Mouse (Mus musculus): ENCODE measurements around the gene Slc30a2.

The Slc30a2 gene

DNA sequence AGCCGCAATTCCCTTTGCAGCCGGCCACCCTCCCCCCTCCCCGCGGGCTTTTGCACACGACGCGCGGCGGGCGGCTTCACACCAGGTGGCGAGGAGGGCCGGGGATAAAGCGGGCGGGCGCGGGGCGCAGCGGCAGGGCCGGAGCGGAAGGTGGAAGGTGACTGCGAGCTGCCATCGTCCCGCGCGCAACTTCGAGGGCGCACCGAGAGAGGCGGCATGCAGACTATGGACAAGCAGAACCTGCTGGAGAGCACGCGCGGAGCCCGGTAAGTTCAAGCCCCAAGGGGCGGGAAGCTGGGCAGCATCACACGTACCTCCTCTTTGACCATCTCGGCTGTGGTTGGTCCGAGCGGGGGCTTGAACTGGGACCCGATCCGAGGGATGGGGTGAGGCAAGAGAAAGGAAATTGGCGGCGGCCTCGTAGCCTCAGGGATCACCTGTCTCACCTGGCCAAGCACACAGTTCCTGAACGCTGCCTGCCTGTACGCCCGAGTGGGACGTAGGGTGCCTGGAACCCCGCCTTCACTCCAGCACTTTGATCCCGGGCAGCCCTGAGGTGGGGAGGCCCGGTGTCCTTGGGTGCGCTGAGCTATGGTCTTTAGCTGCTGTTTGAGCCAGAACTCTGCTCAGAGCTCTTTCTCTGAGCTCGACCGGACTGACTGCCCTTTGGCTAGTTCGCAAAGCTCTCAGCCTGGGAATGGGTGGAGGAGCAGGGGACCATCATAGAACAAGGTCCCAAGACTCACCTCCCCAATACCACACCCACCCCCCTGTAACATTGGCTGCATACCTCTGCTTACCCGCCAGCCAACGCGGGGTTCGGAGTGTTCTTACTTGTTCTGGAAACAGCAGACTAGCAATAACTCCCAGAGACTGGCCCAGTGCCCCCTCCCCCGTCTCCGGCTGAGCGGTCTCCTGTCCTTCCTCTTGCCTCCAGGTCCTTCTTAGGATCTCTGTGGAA is at the start of gene Slc30a2:
Gene Slc30a2, plus strand, starts transcription at position 111 of the 961 bp plus-strand sequence.
- DNase-seq (ENCODE audit: low read depth), result no peak

DNA sequence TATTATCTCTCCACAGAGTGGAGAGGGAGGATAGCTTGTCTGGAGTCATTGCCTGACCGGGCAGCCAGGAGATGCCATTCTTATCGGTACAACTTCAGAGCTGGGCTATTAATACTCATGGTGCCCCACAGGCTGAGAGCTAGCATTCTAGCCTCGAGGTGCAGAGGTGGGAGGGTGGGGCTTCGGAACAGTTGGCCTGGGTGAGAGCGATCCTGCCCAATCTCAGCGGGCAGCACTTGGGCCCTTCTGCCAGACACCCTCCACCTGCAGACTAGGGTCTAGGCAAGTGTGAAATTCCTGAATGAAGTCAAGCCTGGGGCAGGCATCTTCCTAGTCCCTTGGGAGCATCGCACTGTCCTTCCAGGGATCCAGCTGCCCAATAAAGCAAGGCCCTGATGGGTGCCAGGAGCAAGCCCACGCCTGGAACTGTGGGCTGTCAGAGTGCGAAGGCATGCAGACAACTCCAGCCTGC is 49.3 kb upstream of the Slc30a2 start:
- no peak for DNase-seq (ENCODE audit: low read depth)

DNA sequence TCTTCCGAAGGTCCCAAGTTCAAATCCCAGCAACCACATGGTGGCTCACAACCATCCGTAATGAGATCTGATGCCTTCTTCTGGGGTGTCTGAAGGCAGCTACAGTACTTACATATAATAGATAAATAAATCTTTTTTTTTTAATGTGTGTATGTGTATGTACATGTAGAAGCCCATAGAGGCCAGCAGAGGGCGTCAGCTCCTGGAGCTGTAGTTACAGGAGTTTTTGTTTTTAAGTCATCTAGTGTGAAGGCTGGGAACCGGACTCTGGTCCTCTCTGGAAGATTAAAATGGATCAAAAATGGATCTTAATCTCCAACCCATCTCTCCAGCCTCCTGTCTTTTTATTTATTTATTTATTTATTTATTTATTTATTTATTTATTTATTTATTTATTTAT is 46.9 kb upstream of the Slc30a2 start:
- peak; percentile 55 for DNase-seq (ENCODE audit: low read depth)

DNA sequence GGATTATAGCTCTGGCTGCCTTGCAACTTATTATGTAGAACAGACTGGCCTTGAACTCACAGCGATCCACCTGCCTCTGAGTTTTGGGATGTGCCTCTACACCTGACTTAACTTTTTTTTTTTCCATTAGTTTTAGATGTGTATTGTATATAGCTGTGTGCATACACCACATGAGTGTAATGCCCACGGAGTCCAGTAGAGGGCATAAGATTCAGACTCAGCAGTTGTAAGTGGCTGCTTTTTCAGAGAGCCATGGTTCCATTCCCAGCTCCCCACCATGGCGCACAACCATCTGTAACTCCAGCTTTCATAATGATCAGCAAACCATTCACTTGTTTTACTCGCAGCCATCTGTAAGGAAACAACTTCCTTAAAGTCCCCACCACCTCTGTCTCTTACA is 46.5 kb upstream of the Slc30a2 start:
- DNase-seq (ENCODE audit: low read depth), result peak; percentile 31

DNA sequence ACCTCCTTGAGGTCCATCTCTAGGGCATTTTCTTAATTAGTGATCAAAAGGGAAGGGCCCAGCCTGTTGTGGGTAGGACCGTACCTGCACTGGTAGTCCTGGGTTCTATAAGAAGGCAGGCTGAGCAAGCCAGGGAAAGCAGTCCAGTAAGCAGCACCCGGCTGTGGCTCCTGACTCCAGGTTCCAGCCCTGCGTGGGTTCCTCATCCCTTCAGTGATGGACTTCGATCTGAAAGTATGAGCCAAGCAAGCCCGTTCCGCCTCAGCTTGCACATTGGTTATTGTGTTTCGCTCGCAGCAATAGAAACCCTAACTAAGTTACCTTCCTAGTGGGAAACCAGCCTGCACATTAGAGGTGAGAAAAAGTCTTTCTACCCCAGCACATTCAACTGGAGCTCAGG is 45.6 kb upstream of the Slc30a2 start:
- DNase-seq (ENCODE audit: low read depth), result no peak

DNA sequence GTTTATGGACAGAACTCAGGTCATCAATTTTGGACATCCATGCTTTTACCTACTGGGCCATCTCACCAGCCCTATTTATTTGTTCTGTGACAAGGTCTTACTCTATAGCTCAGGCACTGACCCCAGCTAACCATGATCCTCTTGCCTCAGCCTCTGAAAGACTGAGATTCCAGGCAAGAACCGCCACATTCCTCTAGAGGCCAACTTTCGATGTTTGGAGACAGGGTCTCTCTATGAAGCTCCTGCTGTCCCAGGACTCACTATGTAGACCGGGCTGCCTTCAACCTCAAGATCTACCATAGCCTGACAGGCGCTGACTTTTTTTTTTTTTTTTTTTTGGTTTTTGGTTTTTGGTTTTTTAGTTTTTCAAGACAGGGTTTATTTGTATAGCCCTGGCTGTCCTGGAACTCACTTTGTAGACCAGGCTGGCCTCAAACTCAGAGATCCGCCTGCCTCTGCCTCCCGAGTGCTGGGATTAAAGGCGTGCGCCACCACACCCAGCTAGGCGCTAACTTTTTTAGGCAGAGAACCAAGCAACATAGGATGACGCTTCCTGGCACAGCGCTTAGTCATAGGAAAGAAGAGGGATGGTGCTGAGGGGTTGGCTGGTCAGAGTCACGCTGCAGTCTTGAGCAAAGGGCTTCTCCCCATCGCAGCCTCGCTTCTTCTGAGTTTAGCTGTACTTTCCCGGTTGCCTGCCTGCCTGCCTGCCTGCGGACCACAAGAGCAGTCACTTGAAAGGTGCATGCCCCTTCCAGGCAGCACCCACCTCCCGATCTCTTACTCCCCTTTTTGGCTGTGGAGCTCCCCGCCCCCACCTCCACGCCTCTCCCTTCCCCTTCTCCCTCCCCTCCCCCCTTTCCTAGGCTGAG is 44.1 kb upstream of the Slc30a2 start:
- DNase-seq (ENCODE audit: low read depth), result peak; percentile 61

DNA sequence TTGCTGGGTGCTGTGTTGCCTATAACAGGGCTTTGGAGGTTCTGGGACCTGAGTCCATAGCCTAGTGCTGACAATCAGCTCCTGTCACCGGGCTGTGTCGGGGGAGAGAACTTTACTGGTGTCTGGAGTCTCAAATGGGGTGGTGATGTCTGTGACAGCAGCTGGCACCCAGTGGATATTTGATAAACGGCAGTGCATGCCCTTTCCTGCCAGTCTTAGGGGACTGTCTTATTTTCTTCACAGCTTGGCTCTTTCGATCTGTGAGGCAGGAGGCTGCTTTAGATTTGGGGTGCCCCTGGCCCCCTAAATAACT is 43.5 kb upstream of the Slc30a2 start:
- peak; percentile 12 for DNase-seq (ENCODE audit: low read depth)

GRCm38 (mm10) chr4:134300316-134300715 is 42.7 kb upstream of the Slc30a2 start:
- DNase-seq (ENCODE audit: low read depth), result peak; percentile 80

DNA sequence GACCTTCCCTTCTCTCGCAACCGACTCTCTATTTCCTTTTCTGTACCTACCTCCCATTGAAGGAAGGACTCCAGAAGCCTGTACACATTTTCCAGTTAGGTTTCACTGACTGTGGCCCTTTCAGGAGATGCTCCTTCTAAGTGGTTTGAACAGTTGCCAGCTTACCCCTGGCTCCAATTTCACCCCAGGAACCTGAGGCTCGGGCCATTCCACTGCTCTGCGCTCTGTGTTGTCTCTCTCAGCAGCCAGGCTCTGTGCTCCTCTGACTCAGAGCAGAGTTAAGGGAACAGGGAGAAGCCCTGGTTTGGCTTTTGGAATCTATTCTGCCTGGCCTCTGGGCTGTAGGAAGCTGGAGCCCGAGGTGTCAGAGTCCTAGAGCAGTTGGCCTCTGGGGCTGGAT is 40.9 kb upstream of the Slc30a2 start:
- peak; percentile 24 for DNase-seq (ENCODE audit: low read depth)

DNA sequence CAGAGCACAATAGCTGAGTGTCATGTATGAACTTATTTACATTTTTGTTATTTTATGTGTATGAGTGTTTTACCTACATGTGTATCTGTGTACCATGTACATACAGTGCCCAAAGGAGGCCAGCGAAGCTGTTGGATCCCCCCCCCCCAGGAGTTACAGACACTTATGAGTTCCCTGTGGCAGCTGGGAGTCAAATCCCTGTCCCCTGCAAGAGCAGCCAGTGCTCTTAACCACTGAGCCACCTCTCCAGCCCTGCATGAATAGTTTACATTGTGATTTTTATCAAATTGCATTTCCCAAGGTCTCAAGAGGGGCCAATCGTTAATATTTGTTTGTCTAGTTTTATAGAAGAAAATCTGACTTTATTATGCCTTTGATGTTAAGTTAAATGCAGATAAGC is 36.0 kb upstream of the Slc30a2 start:
- no peak for DNase-seq (ENCODE audit: low read depth)

DNA sequence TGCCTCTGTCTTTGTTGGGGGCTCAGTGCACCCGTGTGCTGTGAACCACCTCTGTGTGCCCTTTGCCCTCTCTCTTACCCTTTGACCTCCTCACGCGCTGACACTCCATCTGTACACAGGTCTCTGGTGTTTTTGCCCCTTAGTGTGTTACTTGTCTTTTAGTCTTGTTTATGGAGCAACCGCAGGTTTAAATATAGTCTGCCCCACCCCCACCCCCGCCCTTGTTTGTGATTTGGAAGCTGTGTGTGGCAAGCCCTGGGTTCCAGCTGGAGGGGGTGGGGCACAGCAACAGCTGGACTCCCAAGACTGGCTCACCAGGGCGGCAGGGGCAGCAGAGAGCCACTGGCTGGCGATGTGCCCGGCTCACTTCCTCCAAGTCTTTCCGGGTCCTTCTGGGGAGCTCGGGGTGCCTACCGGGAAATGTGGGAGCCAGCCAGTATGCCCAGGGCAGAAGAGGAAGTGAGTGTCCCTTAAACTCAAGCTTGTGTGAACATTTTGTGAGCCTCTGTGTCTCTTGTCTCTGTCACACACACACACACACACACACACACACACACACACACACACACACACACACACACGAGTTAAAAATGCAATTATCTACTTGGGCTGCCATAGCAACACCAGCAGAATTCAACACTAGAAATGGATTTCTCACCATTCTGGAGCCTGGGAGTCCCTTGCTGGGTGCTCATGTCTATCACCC is 35.5 kb upstream of the Slc30a2 start:
- DNase-seq (ENCODE audit: low read depth), result peak; percentile 80

DNA sequence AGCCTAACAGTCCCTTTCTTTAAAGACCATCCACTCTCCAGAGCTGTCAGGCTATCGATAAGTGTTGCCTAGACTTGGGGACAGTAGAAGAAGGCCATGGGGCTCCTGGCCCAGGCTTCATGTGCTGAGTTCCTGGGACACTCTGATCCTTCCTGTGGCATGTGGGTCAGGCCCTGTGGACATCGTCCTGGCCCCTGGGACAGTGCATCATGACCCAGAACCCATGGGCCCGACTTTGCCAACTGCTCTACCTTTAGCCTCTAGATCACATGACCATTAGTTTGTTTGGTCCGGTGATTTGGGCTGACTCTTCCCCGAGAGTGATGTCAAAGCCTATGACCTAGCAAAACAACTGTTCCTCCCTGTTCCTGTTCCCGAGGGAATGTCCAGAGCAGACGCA is 32.9 kb upstream of the Slc30a2 start:
- DNase-seq (ENCODE audit: low read depth), result no peak

- DNase-seq (ENCODE audit: low read depth), result no peak
These were observed 32.3 kb upstream of the Slc30a2 start for GRCm38 (mm10) chr4:134310656-134311055.

DNA sequence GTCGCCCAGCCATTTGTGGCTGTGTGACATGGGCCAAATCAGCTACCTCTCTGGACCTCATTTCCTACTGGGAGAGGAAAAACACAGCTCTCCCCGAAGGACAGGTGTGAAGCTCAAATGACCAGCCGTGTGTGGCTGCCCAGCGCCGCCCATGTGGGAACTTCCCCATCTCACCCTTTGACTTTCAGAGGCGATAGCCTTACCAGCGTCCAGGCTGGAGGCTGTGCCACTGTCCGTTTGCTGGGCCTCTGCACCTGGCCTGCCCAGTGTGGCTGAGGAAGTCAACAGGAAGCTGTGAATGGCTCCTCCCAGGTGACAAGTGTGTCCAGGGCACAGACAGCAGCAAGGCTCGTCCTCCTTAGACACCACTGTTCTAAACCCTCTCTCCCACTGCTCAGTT is 31.2 kb upstream of the Slc30a2 start:
- DNase-seq (ENCODE audit: low read depth), result no peak

DNA sequence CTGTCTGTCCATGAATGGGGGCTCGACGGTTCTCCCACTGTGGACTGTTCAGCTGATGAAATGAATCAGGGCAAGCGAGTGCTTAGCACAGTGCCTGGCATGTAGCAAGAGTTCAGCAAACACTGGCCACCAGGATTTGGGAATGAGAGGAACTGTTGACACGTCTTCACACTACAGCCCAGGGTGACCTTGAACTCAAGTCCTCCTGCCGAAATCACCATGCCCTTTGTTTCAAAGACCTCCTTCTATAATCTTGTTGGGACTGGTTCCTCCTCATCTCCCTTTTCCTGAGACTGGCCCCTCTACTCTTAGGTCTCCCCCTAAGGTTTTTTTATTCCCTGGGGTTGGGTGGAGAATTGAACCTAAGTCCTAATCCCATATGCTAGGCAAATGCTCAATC is 30.6 kb upstream of the Slc30a2 start:
- no peak for DNase-seq (ENCODE audit: low read depth)

DNA sequence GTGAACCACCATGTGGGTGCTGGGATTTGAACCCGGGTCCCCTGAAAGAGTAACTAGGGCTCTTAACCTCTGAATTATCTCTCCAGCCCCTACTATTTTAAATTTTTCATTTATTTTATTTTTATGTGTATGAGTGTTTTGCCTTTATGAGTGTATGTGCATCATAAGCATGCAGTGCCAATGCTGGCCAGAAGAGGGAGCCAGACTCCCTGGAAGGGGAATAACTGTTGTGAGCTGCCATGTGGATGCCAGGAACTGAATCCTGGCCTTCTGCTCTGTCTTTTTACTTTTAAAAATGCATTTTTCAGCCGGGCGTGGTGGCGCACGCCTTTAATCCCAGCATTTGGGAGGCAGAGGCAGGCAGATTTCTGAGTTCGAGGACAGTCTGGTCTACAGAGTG is 30.1 kb upstream of the Slc30a2 start:
- DNase-seq (ENCODE audit: low read depth), result peak; percentile 27

DNA sequence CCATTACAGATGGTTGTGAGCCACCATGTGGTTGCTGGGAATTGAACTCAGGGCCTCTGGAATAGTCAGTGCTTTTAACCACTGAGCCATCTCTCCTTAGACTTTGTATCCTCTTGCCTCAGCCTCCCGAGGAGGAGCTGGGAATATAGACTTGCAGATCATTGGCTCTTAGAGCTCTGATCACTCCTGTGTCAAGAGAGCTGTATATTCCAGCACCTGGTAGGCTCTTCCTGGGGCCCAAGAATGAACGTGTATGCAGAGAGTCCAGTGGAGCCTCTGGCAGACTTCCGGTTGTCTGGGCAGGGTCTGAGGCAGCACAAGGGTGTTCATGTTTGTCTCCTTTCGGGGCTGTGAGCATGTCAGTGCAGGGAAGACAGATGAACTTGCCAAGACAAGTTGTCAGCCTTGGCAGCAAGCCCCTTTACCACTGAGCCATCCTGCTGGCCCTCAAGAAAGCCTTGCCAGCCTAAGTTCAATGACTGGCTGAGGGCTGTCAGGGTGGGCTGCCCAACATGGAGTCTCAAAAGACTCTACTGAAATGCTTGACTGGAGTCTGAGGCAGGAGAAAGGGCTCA is 28.8 kb upstream of the Slc30a2 start:
- DNase-seq (ENCODE audit: low read depth), result no peak

GRCm38 (mm10) chr4:134314876-134315275 is 28.1 kb upstream of the Slc30a2 start, which contains the start of gene Trim63:
Trim63 (plus strand) TSS chr4:134315120.
- no peak for DNase-seq (ENCODE audit: low read depth)

DNA sequence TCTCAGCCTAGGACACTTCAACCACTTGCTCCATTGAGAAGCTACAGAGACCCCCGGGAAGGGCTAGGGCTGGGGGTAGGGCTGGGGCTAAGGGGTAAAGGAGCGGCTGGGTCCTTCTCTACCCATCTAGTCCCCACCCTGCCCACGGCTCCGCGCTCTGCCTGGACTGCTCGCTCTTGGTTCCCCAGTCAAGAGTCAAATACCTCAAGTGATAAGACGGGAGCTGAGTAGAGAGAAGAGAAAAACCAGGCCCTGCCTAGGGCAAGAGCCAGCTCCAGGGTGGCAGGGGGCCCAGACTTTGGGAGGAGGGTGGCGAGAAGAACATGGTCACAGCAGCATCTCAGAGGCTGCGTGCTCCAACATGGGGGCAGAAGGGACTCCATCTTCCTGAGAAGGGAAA is 27.5 kb upstream of the Slc30a2 start:
- no peak for DNase-seq (ENCODE audit: low read depth)

DNA sequence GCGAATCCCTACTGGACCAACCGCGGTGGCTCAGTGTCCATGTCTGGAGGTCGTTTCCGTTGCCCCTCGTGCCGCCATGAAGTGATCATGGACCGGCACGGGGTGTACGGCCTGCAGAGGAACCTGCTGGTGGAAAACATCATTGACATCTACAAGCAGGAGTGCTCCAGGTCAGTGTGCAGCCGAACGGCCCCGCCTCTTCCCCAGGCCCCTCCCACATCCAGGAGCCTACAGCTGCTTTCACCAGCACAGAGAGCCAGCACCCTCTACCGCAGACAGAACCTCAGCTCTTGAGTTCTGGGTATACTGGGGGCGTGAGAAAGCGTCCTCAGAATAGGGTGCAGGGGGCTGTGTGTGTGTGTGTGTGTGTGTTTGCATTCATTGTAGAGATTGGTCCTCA is 26.6 kb upstream of the Slc30a2 start:
- no peak for DNase-seq (ENCODE audit: low read depth)

- no peak for DNase-seq (ENCODE audit: low read depth)
These were observed 23.9 kb upstream of the Slc30a2 start for GRCm38 (mm10) chr4:134319074-134319473.

- DNase-seq (ENCODE audit: low read depth), result no peak
These were observed 23.3 kb upstream of the Slc30a2 start for GRCm38 (mm10) chr4:134319674-134320073.

Measured in 416B (cell line).